Mouse (Mus musculus) left cerebral cortex, postnatal 14 days (tissue): ENCODE data around the gene Ficd. TPM values are rescaled to one million over a fixed set of nuclear protein-coding genes. Genes with fewer than 3 reads are reported as not detected.

Experiments
- DNase-seq, 2 experiments: peaks; one replicate each; pipeline ENCODE4 v3.0.0; 2021 to 2022; ENCODE audit warnings: low spot score in 2 of 2, mixed read lengths in 1 of 2
- intact Hi-C: fragments of 180-260 bp; cut with DNase I; formaldehyde crosslinking; loops from one replicate; pipeline ENCODE4 v1.15.1; 2025
- total RNA-seq, 2 experiments: library from RNA; stranded (reverse); gene quantifications; 2 replicates each; pipeline ENCODE4 v1.2.3; 2021

Gene Ficd
- total RNA-seq, 2 experiments from 2014 or later = 10.0 to 10.7 TPM

GRCm38 (mm10) chr5:113786985-113787384 lies 51.4 kb downstream of the Ficd start:
- intact Hi-C loops = no loop called here
- no peak for DNase-seq

DNA sequence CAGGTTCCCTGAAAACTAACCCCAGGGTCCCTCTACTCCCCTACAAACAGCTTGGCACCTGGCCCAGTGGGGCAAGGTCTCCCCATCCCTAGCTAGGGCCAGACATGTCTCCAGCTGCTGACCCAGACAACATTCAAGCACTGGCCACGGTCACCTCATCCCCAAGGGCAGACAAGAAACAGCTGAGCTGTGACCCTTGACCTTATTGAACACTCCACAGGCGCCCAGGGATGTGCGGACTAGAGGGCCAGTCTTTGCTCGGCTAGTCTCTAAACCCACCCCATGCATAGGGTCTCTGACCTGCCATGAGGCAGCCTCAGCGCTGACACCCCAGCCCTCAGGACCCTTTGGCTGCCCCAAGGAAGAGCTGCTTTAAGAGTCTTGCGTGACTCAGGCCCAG lies 53.0 kb downstream of the Ficd start:
- intact Hi-C loops = no loop called here
- no peak for DNase-seq

DNA sequence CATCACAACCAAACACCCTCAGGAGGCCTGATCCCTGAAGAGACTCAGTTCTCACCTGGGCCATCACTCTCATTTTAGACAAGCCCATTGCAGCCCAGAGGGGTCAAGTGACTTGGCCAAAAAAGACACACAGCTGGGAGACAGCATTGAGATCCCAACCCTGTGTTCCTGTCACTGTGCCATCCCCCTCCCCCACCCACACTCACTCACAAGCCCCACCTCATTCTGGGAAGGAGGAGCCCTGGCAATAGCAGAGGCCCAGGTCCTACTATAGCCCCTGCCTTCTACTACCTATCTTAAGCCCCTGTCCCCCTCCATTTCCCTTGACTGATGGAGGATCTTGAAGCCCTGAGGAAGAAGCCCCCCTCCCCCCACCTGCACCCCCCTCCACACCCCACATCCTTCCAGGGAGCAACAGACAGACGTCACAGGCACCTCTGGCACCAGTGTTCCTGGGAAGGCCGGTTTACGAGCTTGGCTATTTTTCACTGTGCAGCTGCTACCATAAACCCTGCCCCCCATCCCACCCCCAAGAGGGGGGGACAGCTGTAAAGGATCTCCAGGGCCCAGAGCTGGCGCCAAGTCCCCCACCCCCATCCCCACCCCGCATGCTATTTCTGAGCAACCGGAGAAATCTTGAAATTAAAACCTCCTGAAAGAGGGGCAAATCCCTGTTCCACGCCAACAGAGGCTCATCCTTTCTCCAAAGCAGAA lies 53.6 kb downstream of the Ficd start:
- no peak for DNase-seq
- intact Hi-C loops = no loop called here

Other genes starting within 250 kb of the Ficd start
- 10 to 100 TPM; 60.6 to 62.5 TPM for gene Wscd2, start 245.5 kb upstream of the Ficd start, total RNA-seq
- 1 to 10 TPM; 4.2 to 5.1 TPM for gene Cmklr1, start 85.4 kb upstream of the Ficd start, total RNA-seq
- not detected for gene 1700069L16Rik, start 11.0 kb upstream of the Ficd start, total RNA-seq
- gene Sart3, start 36.7 kb downstream of the Ficd start, total RNA-seq = 10 to 100 TPM; 30.3 to 32.1 TPM
- 10 to 100 TPM; 90.4 to 97.0 TPM for gene Iscu, start 36.9 kb downstream of the Ficd start, total RNA-seq
- gene Tmem119, start 64.7 kb downstream of the Ficd start, total RNA-seq = 10 to 100 TPM; 19.4 to 24.7 TPM
- gene Selplg, start 96.8 kb downstream of the Ficd start, total RNA-seq = 10 to 100 TPM; 25.9 to 27.2 TPM
- 100 to 1,000 TPM in 1 of 2 experiments, 10 to 100 TPM in 1; 97.7 to 102 TPM for gene Coro1c, start 173.0 kb downstream of the Ficd start, total RNA-seq